Mouse (Mus musculus) ES-E14 (cell line): Measurements from ENCODE around the gene Hadhb.

ENCODE experiments used
- HCFC1 ChIP-seq: IDR thresholded peaks from 2 replicates; pipeline ENCODE4 v1.6.1; 2012; ENCODE audit warnings: low read length, inconsistent platforms, borderline replicate concordance; ENCODE audit not compliant: insufficient read depth
- ZC3H11A ChIP-seq: IDR thresholded peaks from 2 replicates; pipeline ENCODE4 v1.6.1; 2012; ENCODE audit warnings: low read depth, mild to moderate bottlenecking, inconsistent platforms, low read length, borderline replicate concordance

DNA sequence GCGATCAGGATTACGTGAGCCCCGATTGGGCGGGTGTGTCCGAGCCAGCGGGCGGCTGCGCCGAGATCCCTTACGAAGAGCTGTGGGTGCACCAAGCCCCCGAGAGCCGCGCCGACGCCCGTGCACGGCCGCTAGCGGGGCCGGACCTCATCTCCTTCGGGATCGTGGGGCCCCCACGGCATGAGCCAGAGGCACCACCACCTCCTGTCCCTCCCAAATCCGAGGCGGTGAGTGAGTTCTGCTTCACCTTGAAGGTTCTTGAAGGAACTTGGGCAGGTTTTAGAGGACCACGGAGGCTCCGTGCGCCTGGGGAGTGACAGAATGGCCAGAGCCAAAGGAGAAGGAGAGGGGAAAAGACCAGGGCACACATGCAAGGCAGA, 40.3 kb upstream of the Hadhb start:
- TF ChIP-seq HCFC1 (0 out of 2 replicates have a peak, but pooled peaks have one; percentile 14), ZC3H11A (no peak)
